Mouse (Mus musculus) hindbrain, embryonic 11.5 days (tissue): ENCODE results near the gene Speer4e. TPM values are rescaled to one million over a fixed set of nuclear protein-coding genes. Genes with fewer than 3 reads are reported as not detected.
A peak's percentile ranks its signal among the peaks of the same experiment; 100 is the strongest.
"Not testable (repeated sequence)": the region's sequence is repeated elsewhere in the genome, so short reads cannot be mapped to it uniquely, and the experiment has no call there.

Source experiments
- ATAC-seq: fragments of 200-750 bp; cut with Nextera tagmentation; 2 replicates; pipeline ENCODE4 v1.8.0; 2017; ENCODE audit warnings: mild to moderate bottlenecking, moderate TSS enrichment, moderate library complexity; ENCODE audit not compliant: low FRiP score
- DNase-seq: peaks from one replicate; pipeline ENCODE4 v3.0.0-alpha.2; 2015; ENCODE audit warnings: low spot score
- H3K27ac ChIP-seq: fragments of 300-500 bp; sonication (generic); 2 replicates; pipeline ENCODE4 v1.5.1; 2014; ENCODE audit warnings: mild to moderate bottlenecking, low read depth, low read length
- H3K27me3 ChIP-seq: fragments of 300-500 bp; sonication (generic); 2 replicates; pipeline ENCODE4 v1.6.1; 2014; ENCODE audit warnings: mild to moderate bottlenecking, low read length, moderate library complexity, mixed read lengths; ENCODE audit not compliant: control insufficient read depth, insufficient read depth
- H3K36me3 ChIP-seq: fragments of 300-500 bp; sonication (generic); 2 replicates; pipeline ENCODE4 v1.6.1; 2014; ENCODE audit warnings: mild to moderate bottlenecking, low read length, moderate library complexity, mixed read lengths; ENCODE audit not compliant: control insufficient read depth, insufficient read depth
- H3K4me1 ChIP-seq: fragments of 300-500 bp; sonication (generic); replicated peaks from 2 replicates; pipeline ENCODE4 v1.6.1; 2014; ENCODE audit warnings: low read length, mixed read lengths; ENCODE audit not compliant: control insufficient read depth, insufficient read depth
- H3K4me2 ChIP-seq: fragments of 300-500 bp; sonication (generic); replicated peaks from 2 replicates; pipeline ENCODE4 v1.6.1; 2014; ENCODE audit warnings: mild to moderate bottlenecking, low read depth, low read length
- H3K4me3 ChIP-seq: fragments of 300-500 bp; sonication (generic); 2 replicates; pipeline ENCODE4 v1.5.1; 2014; ENCODE audit warnings: low read depth, low read length
- H3K9ac ChIP-seq: fragments of 300-500 bp; sonication (generic); 2 replicates; pipeline ENCODE4 v1.6.1; 2014; ENCODE audit warnings: low read depth, low read length
- H3K9me3 ChIP-seq: fragments of 300-500 bp; sonication (generic); 2 replicates; pipeline ENCODE4 v1.6.1; 2016; ENCODE audit warnings: low read length; ENCODE audit not compliant: control insufficient read depth
- WGBS: fragments of 180-500 bp; shearing (Covaris S2); extraction: QIAGEN DNeasy Blood & Tissue Kit; methylation state at CpG from one replicate; pipeline ENCODE4 v1.1.7; 2014; 5-methylcytosine and 5-hydroxymethylcytosine counted together
- polyA plus RNA-seq: library from polyadenylated mRNA; unstranded; fragments of >200 nt; fragmentation: Nextera tagmentation; extraction: Ambion mirVana; gene quantifications from 2 replicates; pipeline ENCODE4 v1.2.1, GENCODE M21; 2014

Speer4e gene
- polyA plus RNA-seq: not detected in 2 replicates

DNA sequence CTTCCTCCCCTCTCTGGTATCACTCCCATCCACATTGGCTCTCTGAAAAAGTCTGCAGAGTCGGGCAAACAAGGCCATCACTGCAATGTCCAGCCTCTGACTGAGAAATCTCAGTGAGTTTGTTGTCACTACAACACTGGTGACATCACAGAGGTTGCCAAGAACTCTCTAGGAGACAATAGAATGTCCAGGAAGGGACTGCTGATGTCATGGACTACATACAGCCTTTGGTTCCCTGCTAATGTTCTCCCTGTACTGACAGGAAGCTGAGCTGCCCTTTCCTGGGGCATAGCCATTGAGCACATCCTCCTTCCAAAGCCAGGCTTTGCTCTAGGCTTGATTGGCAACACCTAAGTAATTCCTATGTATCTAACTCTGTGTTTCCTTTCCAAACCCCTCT lies at the start of gene Speer4e:
Speer4e (minus strand) TSS at position 101 of the 400 bp plus-strand sequence.
- H3K9ac ChIP-seq, H3K27ac ChIP-seq, H3K9me3 ChIP-seq, H3K4me3 ChIP-seq, ATAC-seq, H3K4me1 ChIP-seq, H3K4me2 ChIP-seq, DNase-seq, H3K27me3 ChIP-seq, H3K36me3 ChIP-seq: not testable (repeated sequence)
- 56% methylated on average over 1 of the region's 1 CpGs for WGBS

DNA sequence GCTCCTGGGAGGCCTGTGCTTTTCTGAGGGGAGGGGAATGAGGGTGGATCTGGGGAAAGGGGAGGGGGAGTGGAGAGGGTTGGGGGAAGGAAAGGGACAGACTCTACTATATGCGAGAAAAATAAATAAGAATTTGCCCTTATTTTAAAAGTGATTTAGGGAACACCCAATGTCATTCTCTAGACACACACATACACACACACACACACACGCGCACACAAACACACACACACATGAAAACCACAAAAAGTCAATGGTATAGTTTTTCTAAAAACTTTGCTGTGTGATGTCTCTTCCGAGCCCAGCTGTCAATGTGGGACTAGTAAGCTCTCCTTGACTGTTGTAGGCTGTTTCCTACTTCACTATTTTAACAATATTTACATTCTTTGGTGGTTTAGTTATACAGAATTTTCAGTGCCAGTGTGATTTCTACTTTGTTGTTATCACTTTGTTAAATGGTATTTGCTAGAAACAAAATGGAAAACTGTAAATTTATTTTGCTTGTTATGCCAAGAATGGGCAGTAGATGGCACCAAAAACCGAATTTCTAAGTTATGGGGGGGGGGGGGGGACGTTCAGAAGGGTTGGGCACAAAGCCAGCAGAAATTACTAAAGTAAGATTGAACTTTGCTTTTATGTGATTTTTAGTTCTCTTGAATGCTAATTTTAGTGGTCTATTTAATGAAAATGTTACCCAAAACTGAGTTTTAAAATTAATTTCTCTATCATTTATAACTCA lies 48.6 kb upstream of the Speer4e start:
- DNase-seq, H3K4me3 ChIP-seq, H3K9me3 ChIP-seq, H3K4me1 ChIP-seq, H3K27ac ChIP-seq, H3K4me2 ChIP-seq, H3K9ac ChIP-seq, H3K36me3 ChIP-seq, H3K27me3 ChIP-seq: not testable (repeated sequence)
- ATAC-seq: peak; percentile 89
- 42% methylated on average over 5 of the region's 6 CpGs for WGBS

DNA sequence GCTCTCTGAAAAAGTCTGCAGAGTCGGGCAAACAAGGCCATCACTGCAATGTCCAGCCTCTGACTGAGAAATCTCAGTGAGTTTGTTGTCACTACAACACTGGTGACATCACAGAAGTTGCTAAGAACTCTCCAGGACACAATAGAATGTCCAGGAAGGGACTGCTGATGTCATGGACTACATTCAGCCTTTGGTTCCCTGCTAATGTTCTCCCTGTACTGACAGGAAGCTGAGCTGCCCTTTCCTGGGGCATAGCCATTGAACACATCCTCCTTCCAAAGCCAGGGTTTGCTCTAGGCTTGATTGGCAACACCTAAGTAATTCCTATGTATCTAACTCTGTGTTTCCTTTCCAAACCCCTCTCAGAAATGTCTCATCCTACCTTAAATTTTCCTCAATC lies 40.6 kb upstream of the Speer4e start, which contains the start of gene Gm10354:
Gm10354 (minus strand) TSS at position 101 of the 400 bp plus-strand sequence.
- WGBS: no CpG with 5 or more reads among the region's 1 CpGs
- not testable (repeated sequence) for H3K36me3 ChIP-seq, DNase-seq, H3K9me3 ChIP-seq, H3K27ac ChIP-seq, H3K4me1 ChIP-seq, H3K4me2 ChIP-seq, H3K27me3 ChIP-seq, H3K9ac ChIP-seq, H3K4me3 ChIP-seq, ATAC-seq

DNA sequence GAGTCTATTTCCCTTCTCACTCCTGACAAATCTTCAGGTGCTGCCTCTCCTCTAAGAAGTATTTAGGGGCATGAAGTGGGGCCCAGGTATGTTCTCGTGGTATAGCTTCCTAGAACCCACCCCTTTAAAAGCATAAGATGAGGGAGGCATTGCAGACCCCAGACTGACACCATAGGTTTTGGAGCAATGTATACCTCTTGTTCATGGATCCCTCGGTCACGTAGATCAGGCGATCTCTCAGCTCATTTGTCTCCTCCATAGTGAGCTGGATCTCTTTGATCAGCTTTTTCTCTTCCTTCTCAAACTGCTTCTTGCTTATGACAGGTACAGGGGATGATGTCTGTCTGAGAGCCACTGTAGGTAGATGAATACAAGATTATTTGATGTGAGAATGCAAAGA lies 39.1 kb upstream of the Speer4e start:
- not testable (repeated sequence) for H3K36me3 ChIP-seq, DNase-seq, H3K4me3 ChIP-seq, H3K27ac ChIP-seq, H3K4me1 ChIP-seq, H3K27me3 ChIP-seq, H3K9ac ChIP-seq, H3K9me3 ChIP-seq, ATAC-seq, H3K4me2 ChIP-seq
- WGBS: 77% methylated on average over 4 of the region's 4 CpGs

DNA sequence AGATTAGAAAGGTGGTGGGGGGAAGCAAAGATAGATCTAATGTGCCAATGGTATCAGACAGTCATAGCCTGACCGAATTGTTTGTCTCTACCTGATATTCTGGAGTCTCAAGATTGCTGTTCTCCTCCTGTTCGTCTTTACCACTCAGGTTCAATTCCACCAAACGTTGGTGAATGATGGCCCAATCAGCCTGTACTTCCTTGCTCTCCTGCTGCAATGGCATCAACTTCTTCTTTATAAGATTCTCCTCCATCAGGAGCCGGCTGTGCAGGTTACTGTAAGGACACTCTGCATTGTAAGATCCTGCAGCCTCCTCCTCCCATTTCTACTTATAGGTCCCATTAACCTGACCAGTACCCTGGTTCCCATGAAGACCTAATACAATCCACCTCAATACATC lies 37.1 kb upstream of the Speer4e start:
- H3K4me3 ChIP-seq, H3K4me1 ChIP-seq, H3K36me3 ChIP-seq, H3K9me3 ChIP-seq, H3K9ac ChIP-seq, H3K27me3 ChIP-seq, DNase-seq, H3K4me2 ChIP-seq, ATAC-seq, H3K27ac ChIP-seq: not testable (repeated sequence)
- 78% methylated on average over 3 of the region's 4 CpGs for WGBS

DNA sequence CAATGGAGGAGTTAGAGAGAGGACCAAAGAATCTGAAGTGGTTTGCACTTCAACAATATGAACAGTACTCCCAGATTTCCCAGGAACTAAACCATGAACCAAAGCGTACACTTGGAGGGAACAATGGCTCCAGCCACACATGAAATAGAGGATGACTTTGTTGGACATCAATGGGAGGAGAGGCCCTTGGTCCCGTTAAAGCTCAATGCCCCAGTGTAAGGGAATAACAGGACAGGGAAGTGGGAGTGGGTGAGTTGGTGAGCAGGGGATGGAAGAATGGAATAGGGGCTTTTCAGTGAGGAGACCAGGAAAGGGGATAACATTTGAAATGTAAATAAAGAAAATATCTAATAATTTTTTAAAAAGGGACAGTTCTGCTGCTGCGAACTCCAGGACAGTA lies 34.6 kb upstream of the Speer4e start:
- not testable (repeated sequence) for H3K4me1 ChIP-seq, DNase-seq, H3K9me3 ChIP-seq, H3K4me3 ChIP-seq, H3K36me3 ChIP-seq, H3K4me2 ChIP-seq, H3K27me3 ChIP-seq, H3K27ac ChIP-seq, ATAC-seq, H3K9ac ChIP-seq
- 82% methylated on average over 3 of the region's 3 CpGs for WGBS

DNA sequence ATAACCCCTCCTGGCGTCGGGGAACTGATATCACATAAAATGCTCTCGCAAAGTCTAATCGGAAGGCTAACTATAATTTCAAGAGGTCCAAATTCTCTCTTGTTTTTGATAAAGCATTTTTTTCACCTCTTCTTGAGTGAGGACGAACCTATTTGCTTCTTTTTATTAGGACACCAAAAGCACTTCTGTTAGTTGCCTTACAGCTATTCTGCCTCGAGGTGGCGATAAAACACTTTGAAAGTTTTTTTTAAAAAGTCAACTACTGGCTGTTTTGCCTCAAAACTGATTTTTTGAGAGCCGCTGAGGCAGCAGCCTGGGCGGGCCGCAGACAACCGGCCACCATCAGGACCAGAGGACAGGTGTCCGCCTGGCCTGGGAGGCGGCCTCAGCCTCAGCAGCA lies 25.6 kb upstream of the Speer4e start:
- H3K9ac ChIP-seq, H3K27me3 ChIP-seq, H3K36me3 ChIP-seq, H3K4me2 ChIP-seq, H3K27ac ChIP-seq, H3K4me1 ChIP-seq, H3K9me3 ChIP-seq, ATAC-seq, H3K4me3 ChIP-seq, DNase-seq: not testable (repeated sequence)
- WGBS: 81% methylated on average over 13 of the region's 13 CpGs

DNA sequence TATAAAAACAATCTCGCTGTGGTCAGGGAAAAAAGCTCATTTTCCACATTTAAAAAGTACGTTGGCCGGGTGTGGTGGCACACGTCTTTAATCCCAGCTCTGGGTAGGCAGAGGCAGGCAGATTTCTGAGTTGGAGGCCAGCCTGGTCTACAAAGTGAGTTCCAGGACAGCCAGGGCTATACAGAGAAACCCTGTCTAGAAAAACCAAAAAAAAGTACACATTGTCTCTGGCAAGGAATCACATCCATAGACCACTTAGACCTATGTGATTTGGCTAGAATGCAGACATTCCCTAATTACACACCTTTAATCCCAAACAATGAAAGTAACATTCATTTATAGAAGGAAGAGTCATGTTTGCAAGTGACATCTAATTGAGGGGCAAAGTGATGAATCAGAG lies 23.3 kb upstream of the Speer4e start:
- 85% methylated on average over 4 of the region's 4 CpGs for WGBS
- not testable (repeated sequence) for H3K4me2 ChIP-seq, DNase-seq, H3K9me3 ChIP-seq, H3K9ac ChIP-seq, H3K4me3 ChIP-seq, H3K4me1 ChIP-seq, H3K27me3 ChIP-seq, H3K36me3 ChIP-seq, H3K27ac ChIP-seq
- peak; percentile 73 for ATAC-seq

DNA sequence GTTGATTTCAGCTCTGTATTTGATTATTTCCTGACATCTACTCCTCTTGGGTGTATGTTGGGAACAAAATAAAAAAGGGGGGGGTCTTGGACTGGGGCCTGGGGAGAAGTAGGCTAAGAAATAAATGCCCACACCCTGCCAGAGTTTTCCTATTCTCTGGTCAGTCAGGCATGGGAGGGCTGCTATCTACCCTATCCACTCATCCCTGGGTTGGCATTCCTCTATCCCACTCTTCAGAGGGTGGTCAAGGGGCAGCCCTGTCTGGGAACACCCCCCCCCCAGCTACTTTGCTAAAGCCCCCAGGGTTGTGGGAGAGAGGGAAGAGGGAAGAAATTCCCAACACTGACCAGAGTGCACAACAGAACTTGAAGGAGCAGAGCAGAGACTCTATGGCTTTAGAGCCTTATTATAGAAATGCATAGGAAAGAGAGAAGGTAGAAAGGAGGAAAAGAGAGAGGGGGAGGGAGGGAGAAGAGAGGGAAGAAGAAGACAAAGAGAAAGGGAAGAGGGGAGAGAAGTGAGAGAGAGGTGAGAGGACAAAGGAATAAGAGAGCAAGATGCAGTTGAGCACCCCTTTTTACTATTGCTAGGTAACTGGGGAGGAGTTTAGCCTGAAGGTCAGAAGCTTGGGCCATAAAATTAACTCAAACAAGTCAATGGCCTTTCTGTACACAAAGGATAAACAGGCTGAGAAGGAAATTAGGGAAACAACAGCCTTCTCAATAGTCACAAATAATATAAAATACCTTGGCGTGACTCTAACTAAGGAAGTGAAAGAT lies 17.9 kb upstream of the Speer4e start:
- not testable (repeated sequence) for DNase-seq, H3K9me3 ChIP-seq, H3K4me1 ChIP-seq, H3K4me3 ChIP-seq, H3K4me2 ChIP-seq, H3K27ac ChIP-seq, H3K36me3 ChIP-seq, H3K27me3 ChIP-seq, H3K9ac ChIP-seq
- peak; percentile 75 for ATAC-seq
- WGBS: 100% methylated on average over 1 of the region's 1 CpGs
